Mouse (Mus musculus) embryonic stem cell, embryonic (primary cell): ENCODE results near the gene Egln3.

Experiments used
- CTCF ChIA-PET, 4 experiments: fragments of 300-600 bp in 2 of 4; fragments of 350-600 bp in 2 of 4; sonication (Branson Sonifier 250); formaldehyde crosslinking; loops; one replicate each; lab custom pipeline; 2022; ENCODE audit warnings: inconsistent platforms in 2 of 4; lab: Charles Lee
- POLR2A ChIA-PET, 4 experiments: fragments of 300-600 bp in 2 of 4; fragments of 350-600 bp in 2 of 4; sonication (Branson Sonifier 250); formaldehyde crosslinking; loops; one replicate each; lab custom pipeline; 2022; ENCODE audit warnings: antibody characterized with exemption in 4 of 4, inconsistent platforms in 1 of 4; lab: Charles Lee

The Egln3 gene

DNA sequence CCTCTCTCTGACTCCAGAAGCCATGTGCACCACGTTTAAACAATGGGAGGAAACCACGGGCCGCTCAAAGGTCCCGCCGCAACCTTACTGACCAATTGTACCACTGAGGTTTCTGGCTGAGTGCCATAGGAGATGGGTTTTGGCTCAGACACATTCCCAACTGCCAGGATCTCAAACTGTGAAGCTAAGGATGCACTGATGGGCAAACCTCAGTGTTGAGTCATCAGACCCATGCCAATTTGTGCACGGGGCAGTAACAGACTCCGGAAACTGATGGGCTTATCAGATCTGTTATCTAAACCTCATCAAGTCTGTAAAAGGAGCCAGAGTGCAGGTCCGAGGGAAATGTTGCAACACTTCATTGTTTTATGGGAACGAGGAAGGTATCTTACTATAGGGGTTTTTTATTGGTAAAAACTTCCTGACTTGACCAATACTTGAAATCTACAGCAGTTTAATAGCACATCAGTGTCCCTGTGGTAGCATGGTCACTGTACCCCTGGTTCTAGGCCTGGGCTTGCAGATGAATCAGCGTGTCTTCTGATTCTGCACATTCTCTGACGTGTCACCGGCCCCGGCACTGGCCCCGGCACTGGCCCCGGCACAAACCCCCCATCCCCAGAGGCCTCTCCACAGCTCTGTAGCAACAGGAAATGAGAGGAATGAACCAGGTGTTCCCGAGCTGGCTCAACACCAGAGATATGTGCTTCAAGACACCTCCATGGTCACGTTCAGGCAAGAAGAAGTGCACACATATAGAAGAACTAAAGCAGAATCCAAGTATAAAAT, 15.7 kb downstream of the Egln3 start:
- POLR2A ChIA-PET, result interaction anchor here in 2 of 4 experiments (0.7 to 18.4 kb wide), 10 partner anchors 8 to 126 kb away, joined by 3 to 315 read pairs (median 6); partner anchors contain the start of gene Egln3 (in 1 of the 2)
- CTCF ChIA-PET, result interaction anchor here in 1 of 4 experiments (0.6 kb wide), 1 partner anchor 124 kb away, joined by 3 read pairs; no protein-coding TSS in a partner anchor

DNA sequence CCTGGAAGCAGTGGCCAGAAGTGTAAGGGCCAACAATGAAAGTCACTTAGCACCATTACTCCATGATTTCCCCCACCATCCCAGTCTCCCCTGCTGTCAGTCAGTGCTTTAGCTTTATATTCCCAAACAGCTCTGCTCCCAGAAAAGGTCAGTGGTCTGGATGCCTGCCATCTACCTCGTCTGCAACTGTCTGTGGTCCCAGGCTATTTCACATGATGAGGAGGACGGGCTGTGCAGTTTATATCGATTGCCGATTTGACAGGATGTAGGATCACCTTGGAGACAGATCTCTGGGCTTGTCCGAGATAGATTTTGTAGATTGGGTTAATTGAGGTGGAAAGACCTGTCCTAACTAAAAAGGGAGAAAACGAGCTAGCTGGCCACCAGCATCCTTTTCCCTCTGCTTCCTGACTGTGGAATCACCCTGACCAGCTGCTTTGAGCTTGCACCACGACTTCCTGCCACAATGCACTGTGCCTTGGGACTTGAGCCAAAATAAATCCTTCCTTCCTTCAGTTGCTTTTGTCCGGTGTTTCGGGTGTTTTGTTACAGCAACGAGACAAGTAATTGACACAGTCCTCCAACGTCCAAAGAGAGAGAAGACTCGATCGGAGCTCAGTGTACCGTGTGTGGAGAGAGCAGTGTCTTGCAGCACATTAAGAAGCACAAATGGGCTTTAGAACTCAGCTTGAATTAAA, 16.6 kb downstream of the Egln3 start:
- POLR2A ChIA-PET, result interaction anchor here in 3 of 4 experiments (0.6 to 18.4 kb wide), 14 partner anchors 9 to 126 kb away, joined by 3 to 315 read pairs (median 6); partner anchors contain the start of gene Egln3 (in 2 of the 3)

DNA sequence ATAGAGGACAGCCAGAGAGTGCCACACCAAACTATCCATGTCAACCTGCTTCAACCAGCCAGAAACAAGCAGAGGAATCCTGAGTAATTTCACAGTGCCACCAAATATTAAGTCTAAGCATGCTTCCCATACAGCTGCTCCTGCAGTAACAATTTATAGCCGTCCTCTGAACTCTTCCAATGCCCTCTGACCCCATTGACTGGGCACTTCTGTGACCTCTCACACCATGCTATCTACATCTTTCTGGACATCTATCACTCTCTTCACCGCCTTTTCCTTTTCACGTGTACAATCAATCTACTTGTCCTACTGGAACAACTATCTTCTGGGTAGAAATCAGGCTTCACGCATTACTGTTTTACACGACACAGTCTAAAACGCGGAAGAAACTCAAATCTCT, 19.4 kb downstream of the Egln3 start:
- POLR2A ChIA-PET, result interaction anchor here in 2 of 4 experiments (0.9 to 18.4 kb wide), 7 partner anchors 8 to 20 kb away, joined by 3 to 315 read pairs (median 4); partner anchors contain the start of gene Egln3 (in 1 of the 2)

More for the DNA sequence above, 16.6 kb downstream of the Egln3 start:
- CTCF ChIA-PET, result no interaction called here

DNA sequence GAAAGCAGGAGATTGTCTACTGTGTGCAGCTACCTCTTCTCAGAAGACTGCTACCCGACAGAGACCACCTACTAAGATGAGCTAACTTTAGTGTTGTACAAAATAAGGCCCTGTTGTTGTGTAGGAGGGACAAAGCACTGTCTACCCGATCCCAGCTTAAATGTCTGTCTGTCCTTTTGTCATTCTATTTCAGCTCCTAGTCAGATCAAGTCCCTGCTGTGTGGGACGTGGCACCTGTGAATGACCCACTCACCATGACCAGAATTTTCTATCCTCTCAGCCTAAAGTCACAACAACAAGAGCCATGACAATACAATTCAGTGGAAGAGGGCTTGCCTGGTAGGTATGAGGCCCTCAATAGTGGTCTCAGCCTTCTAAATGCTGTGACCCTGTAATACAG, 25.3 kb downstream of the Egln3 start:
- ChIA-PET POLR2A (interaction anchor here in 3 of 4 experiments (0.6 to 18.4 kb wide), 56 partner anchors 9 to 656 kb away, joined by 3 to 315 read pairs (median 5); partner anchors contain the start of gene Egln3 (in 3 of the 3)), CTCF (interaction anchor here in 2 of 4 experiments (0.6 kb wide), 2 partner anchors 9 to 68 kb away, joined by 4 read pairs; no protein-coding TSS in a partner anchor)

More for the DNA sequence above, 19.4 kb downstream of the Egln3 start:
- CTCF ChIA-PET, result interaction anchor here in 1 of 4 experiments (0.7 kb wide), 1 partner anchor 305 kb away, joined by 5 read pairs; no protein-coding TSS in a partner anchor

DNA sequence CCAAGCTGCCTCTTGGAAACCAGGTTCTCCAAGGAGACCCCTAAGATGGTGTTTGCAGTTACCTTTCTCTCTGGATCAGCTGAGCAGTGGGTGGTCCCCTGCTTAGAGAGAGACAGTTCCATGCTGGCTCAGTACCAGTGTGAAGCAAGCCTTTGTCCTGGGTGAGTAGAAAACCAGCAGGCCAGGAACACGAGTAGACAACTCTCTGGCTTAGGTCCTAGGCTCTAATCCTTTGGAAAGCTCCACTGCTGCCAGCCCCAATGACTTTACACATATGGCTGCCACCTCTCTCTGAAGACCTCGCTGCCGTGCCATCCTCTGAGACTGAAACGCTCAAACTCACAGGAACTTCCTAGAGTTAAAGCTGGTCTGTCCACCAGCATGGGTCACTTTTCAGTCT, 34.9 kb downstream of the Egln3 start:
- ChIA-PET POLR2A (interaction anchor here in 3 of 4 experiments (0.8 to 15.6 kb wide), 11 partner anchors 8 to 478 kb away, joined by 3 to 315 read pairs (median 4); no protein-coding TSS in a partner anchor), CTCF (interaction anchor here in 1 of 4 experiments (0.7 kb wide), 1 partner anchor 19 kb away, joined by 3 read pairs; no protein-coding TSS in a partner anchor)

DNA sequence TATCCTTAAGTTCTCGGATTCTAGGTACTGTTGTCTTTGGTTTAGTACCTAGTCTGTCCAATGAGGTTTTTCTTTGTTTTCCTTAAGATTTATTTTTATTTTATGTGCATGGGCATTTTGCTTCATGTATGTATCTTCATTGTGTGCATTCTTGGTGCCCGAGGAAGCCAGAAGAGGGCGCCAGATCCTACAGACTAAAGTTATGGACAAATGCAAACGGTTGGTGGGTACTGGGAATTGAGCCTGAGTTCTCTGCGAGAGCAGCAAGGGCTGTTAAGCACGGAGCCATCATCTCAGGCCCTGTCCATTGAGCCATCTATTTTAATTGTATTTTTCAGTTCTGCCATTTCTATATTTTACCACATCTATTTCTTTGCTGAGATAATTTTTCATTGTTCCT, 35.9 kb downstream of the Egln3 start:
- ChIA-PET POLR2A (interaction anchor here in 2 of 4 experiments (14.3 to 15.6 kb wide), 2 partner anchors 12 to 13 kb away, joined by 159 to 315 read pairs; no protein-coding TSS in a partner anchor), CTCF (no interaction called here)

DNA sequence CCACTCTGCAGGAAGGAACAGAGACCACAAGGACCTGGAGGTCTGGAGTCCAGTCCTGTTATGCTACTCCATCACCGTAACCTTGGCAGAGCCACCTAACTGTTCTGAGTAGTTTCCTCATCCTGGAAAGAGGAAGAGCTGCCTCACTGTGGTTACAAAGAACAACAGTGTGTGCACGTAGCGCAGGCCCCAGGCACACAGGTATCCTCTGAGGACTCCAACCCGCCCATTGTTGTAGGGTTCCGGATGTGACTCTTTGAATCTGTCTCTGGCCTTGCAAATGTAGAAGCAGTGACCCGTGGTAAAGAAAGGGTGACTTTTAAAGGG, 39.0 kb downstream of the Egln3 start:
- POLR2A ChIA-PET, result interaction anchor here (0.6 to 15.6 kb wide), 36 partner anchors 9 to 1405 kb away, joined by 3 to 315 read pairs (median 4); partner anchors contain the start of gene Egln3 (in 2 of the 4)
- CTCF ChIA-PET, result interaction anchor here in 1 of 4 experiments (1.4 kb wide), 1 partner anchor 363 kb away, joined by 3 read pairs; no protein-coding TSS in a partner anchor

DNA sequence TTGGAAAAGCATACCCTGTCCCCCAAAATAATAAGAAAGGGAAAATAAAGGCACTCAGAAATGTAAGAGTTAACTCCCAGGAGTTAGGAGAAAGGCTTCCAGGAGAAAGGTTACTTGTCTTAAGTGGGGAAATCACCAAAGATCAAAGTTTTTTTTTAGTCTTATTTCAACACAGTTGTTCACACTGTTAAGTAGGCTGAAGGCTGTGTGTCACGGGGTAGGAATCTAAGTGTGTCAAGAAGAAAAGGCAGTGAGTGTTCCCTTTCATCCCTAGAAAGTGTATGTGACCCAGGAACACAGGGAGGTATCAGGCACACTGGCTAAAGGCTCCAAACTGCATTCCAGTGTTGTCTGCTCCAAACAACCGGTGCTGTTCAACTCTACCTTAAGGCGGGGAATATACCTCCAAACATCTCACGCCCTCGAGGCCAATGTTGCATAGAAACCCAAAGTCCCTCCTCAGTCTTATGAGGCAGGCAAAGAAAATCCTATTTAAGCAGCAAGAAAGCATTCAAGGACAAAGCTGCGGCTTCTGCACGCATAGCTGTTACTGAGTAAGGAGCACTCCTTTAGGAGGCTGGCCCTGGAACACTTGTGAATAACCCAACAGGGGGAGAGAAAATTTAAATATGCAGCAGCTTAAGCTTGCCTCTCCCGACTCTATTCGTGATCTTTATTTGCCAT, 39.5 kb downstream of the Egln3 start:
- ChIA-PET CTCF (interaction anchor here in 1 of 4 experiments (0.6 kb wide), 1 partner anchor 41 kb away, joined by 3 read pairs; no protein-coding TSS in a partner anchor), POLR2A (interaction anchor here in 3 of 4 experiments (0.6 to 15.6 kb wide), 38 partner anchors 9 to 1404 kb away, joined by 3 to 315 read pairs (median 4); partner anchors contain the start of gene Egln3 (in 2 of the 3))

DNA sequence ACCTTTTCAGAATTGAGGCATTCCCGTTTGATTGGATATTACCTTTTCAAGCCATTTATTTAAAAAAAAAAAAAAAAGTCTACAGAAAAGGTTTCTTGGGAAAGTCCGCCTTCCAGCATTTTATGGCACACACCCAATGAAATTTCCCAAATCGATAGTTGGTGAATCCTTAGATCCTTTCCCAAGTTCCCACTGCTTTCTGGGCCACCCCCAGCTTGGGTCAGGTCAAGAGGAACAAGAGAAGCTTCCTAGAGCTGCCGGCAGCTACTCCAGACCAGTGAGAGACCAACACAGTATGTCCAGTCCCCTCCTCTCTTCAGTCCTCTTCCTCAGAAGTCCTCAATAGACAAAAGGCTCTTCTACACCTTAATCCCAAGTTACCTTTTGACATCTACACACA, 40.5 kb downstream of the Egln3 start:
- POLR2A ChIA-PET, result interaction anchor here (0.6 to 15.6 kb wide), 28 partner anchors 10 to 923 kb away, joined by 3 to 315 read pairs (median 4); no protein-coding TSS in a partner anchor
- CTCF ChIA-PET, result interaction anchor here in 3 of 4 experiments (0.5 to 0.9 kb wide), 3 partner anchors 53 to 400 kb away, joined by 3 to 7 read pairs (median 5); no protein-coding TSS in a partner anchor

DNA sequence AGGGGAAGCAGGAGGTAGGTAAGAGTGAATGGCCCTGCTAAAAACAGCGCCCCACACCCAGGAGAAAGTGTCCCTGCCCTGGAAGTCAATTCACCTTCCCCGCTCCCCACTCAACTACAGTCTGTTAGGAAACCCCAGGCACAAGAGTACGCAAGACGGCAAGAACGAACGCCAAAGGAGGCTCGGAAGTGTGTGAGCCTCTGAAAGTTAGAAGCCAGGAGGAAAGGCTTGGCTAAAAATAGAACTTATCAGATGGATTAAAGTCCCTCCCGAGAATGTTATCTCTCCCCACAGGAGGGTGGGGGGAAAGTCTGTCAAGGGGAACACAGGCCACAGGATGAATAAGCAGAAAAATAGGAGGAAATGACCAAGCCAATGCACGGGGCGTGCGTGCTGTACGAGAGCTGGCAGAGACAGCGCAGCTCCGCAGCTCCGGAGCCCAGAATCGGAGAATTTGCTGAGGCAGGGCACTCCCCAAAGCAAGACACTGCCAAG, 41.0 kb downstream of the Egln3 start:
- POLR2A ChIA-PET, result interaction anchor here (0.6 to 15.6 kb wide), 33 partner anchors 11 to 867 kb away, joined by 3 to 315 read pairs (median 4); partner anchors contain the start of gene Egln3 (in 1 of the 4)
- CTCF ChIA-PET, result interaction anchor here in 3 of 4 experiments (0.5 to 0.9 kb wide), 5 partner anchors 53 to 520 kb away, joined by 3 to 7 read pairs (median 5); no protein-coding TSS in a partner anchor

DNA sequence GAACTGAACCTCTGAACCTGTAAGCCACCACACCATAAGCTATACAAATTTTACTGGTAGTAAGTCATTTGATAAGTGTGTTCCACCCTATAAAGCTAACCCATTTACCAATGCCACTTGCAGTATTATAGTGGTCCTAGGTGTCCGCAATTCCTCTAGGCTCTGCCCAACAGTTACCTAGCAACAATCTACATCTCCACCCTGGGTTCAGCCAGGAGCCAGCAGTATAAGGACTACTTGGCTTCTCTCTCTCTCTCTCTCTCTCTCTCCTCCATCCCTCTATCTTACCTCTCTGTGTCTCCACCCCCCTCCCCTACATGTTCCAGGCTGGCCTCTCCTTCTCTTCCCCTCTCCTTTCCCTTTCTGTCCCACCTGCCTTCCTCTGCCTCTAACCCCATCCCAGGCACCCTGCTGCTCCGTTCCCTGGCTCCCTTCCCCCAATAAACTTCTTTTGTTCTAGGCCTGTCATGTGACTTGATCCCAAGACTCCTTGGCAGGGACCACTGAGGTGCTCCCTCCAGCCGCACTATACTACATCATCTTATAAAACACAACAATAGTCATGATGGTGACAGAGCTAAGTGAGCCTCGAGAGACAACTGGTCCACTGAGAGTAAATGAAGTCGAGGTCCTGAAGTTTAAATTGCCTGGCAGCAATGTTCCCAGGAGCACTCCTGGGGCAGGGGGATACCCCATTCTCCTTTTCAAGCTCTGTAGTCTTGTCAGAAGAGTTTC, 42.0 kb downstream of the Egln3 start:
- POLR2A ChIA-PET, result interaction anchor here in 3 of 4 experiments (0.6 to 15.6 kb wide), 24 partner anchors 8 to 534 kb away, joined by 3 to 315 read pairs (median 5); partner anchors contain the start of genes Eapp (in 1 of the 3) and Egln3 (in 1 of the 3)
- CTCF ChIA-PET, result no interaction called here

DNA sequence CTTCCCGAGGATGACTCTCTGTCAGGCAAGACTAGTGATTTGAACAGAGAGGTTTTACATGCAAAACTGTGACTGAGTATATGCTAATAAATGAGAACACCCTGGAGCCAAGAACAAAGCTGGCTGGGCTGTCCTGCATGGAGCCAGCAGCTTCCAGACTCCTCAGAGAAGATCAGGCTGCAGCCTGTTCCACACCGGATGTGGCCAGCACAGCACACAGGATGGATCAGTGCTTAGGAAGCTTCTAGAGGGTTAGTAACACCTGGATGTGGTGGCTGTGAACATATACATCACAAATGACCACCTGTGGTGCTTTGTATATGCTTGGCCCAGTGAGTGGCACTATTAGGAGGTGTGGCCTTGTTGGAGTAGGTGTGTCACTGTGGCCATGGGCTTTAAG, 43.4 kb downstream of the Egln3 start:
- POLR2A ChIA-PET, result interaction anchor here in 3 of 4 experiments (0.6 to 15.6 kb wide), 24 partner anchors 9 to 536 kb away, joined by 3 to 315 read pairs (median 6); partner anchors contain the start of gene Eapp (in 1 of the 3)
- CTCF ChIA-PET, result interaction anchor here in 2 of 4 experiments (0.6 to 1.4 kb wide), 4 partner anchors 17 to 330 kb away, joined by 3 to 4 read pairs (median 3); no protein-coding TSS in a partner anchor

DNA sequence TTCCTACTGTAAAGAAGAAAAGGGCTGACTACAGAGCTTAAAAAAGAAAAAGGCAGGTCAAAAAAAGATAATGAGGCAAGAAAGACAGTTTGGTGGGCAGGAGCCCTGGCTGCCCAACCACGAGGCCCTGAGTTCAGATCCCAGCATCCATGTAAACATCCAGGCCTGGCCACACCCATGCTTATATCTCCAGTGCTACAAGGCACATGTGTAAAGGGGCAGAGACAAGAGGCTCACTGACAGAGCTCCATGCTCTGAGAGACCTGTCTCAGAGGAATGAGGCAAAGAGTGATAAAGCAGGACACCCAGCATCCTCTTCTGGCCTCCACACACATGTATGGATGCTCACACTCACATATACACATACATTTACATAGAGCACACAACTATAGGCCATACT, 48.9 kb downstream of the Egln3 start:
- POLR2A ChIA-PET, result interaction anchor here in 1 of 4 experiments (1.3 to 2.8 kb wide), 3 partner anchors 10 to 31 kb away, joined by 3 to 11 read pairs (median 4); no protein-coding TSS in a partner anchor
- CTCF ChIA-PET, result interaction anchor here in 1 of 4 experiments (0.6 kb wide), 1 partner anchor 53 kb away, joined by 3 read pairs; no protein-coding TSS in a partner anchor

DNA sequence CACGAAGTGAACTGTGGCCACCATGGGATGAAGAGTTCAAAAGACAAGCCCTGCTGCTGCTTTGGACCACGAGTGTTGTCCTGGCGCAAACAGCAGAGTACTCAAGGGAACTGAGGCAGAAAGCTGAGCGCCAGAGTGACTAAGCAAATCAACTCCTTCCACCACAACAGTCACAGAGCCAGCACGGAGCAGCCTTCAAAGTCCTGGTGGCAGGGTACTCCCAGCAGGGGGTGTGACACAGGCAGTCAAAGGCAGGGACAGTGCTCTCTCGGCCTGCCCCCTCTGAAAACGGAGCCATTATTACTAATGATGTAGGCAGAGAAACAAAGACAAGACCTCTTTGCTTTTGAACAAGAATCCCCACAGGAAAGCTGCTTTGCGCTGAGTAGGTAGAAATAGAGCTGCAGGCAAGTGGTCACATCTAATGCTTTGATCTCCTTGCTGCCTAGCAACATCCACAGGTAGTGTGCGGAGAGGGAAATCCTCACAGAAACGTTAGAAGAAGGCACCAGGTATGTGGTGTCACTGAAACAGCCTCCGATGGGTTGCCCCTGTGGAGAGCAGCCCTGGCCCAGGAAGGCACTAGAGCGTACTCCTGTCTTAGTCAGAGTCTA, 56.6 kb downstream of the Egln3 start:
- CTCF ChIA-PET, result no interaction called here
- POLR2A ChIA-PET, result interaction anchor here in 3 of 4 experiments (0.6 to 3.2 kb wide), 27 partner anchors 12 to 1192 kb away, joined by 3 to 29 read pairs (median 4); partner anchors contain the start of gene Egln3 (in 1 of the 3)
